Mouse (Mus musculus) c-Kit-positive CD71-negative TER-119-negative erythroid progenitor cells, embryonic 14.5 days (primary cell): Measurements from ENCODE around the gene Grik4.
A peak's percentile ranks its signal among the peaks of the same experiment; 100 is the strongest.
"Not testable (repeated sequence)": the region's sequence is repeated elsewhere in the genome, so short reads cannot be mapped to it uniquely, and the experiment has no call there.

ENCODE experiments used
- DNase-seq: peaks from one replicate; pipeline ENCODE4 v3.0.0-alpha.2; 2013; ENCODE audit warnings: low read depth

The Grik4 gene

GRCm38 (mm10) chr9:42797276-42797675 lies 147.0 kb downstream of the Grik4 start:
- no peak for DNase-seq

- no peak for DNase-seq
Observed at GRCm38 (mm10) chr9:42795881-42796280, 148.4 kb downstream of the Grik4 start.

GRCm38 (mm10) chr9:42794006-42794405 lies 150.3 kb downstream of the Grik4 start:
- no peak for DNase-seq

GRCm38 (mm10) chr9:42793581-42793980 lies 150.7 kb downstream of the Grik4 start:
- DNase-seq: no peak

GRCm38 (mm10) chr9:42792381-42792780 lies 151.9 kb downstream of the Grik4 start:
- no peak for DNase-seq

GRCm38 (mm10) chr9:42791779-42792178 lies 152.5 kb downstream of the Grik4 start:
- DNase-seq: no peak

GRCm38 (mm10) chr9:42791346-42791745 lies 152.9 kb downstream of the Grik4 start:
- DNase-seq: no peak

GRCm38 (mm10) chr9:42788471-42788870 lies 155.8 kb downstream of the Grik4 start:
- DNase-seq: peak; percentile 6

GRCm38 (mm10) chr9:42786882-42787281 lies 157.4 kb downstream of the Grik4 start:
- DNase-seq: no peak

- no peak for DNase-seq
Observed at GRCm38 (mm10) chr9:42786286-42786685, 158.0 kb downstream of the Grik4 start.

- no peak for DNase-seq
Observed at GRCm38 (mm10) chr9:42785173-42785830, 159.0 kb downstream of the Grik4 start.

GRCm38 (mm10) chr9:42783248-42783903 lies 160.9 kb downstream of the Grik4 start:
- no peak for DNase-seq

GRCm38 (mm10) chr9:42778471-42779263 lies 165.6 kb downstream of the Grik4 start:
- not testable (repeated sequence) for DNase-seq

GRCm38 (mm10) chr9:42777913-42778312 lies 166.4 kb downstream of the Grik4 start:
- no peak for DNase-seq

- DNase-seq: no peak
Observed at GRCm38 (mm10) chr9:42776804-42777203, 167.5 kb downstream of the Grik4 start.

- DNase-seq: no peak
Observed at GRCm38 (mm10) chr9:42764823-42765560, 179.3 kb downstream of the Grik4 start.

GRCm38 (mm10) chr9:42758682-42759205 lies 185.5 kb downstream of the Grik4 start:
- no peak for DNase-seq

- no peak for DNase-seq
Observed at GRCm38 (mm10) chr9:42757012-42757640, 187.2 kb downstream of the Grik4 start.

- DNase-seq: no peak
Observed at GRCm38 (mm10) chr9:42754699-42755098, 189.6 kb downstream of the Grik4 start.

- no peak for DNase-seq
Observed at GRCm38 (mm10) chr9:42751160-42751559, 193.1 kb downstream of the Grik4 start.

- no peak for DNase-seq
Observed at GRCm38 (mm10) chr9:42750176-42750575, 194.1 kb downstream of the Grik4 start.
